Mouse (Mus musculus): ENCODE measurements at regions not wholly inside any gene's neighbourhood (a gene's known extent, or its start where the extent isn't known, plus 50 kb on each side); places are given as distances from the start of the nearest gene placed in this dataset.

DNA sequence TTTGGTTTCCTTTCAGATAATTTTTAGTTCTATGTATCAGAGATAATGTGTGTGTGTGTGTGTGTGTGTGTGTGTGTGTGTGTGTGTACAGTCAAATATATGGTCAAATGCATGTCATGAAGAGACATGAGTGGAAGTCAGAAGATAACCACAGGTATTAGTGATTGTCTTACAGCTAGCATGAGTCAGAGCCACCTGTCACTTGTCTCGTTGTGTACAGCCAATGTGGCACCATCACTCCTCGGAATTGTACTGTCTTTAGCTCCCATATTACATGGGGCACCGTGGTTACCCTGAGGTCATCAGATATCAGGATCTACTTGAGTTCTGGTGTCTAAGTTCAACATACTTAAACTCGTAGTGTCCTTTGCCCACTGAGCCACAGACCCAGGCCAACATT lies 816.0 kb upstream of the Ctnnd2 start:
- no peak for DNase-seq (ENCODE audit: low spot score in 2 of 2)

DNA sequence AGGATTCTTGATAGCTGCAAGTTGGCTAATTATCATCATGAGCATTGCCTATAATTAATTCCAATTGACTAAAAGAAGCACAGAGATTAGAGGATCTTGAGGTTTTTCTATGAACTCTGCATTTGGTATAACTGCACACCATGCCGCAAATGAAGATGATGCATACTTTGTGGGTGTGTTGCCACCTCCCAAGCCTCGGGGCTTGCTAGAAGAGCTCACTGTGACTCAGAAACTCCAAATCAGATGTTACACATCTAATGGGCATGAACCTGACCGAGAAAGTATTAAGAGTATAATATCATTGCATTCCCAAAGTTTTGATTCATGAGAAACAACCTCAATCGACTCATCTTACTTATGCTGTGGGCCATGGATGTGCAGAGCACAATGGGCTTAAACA lies 772.5 kb upstream of the Ctnnd2 start:
- DNase-seq (ENCODE audit: low spot score in 2 of 2): no peak

DNA sequence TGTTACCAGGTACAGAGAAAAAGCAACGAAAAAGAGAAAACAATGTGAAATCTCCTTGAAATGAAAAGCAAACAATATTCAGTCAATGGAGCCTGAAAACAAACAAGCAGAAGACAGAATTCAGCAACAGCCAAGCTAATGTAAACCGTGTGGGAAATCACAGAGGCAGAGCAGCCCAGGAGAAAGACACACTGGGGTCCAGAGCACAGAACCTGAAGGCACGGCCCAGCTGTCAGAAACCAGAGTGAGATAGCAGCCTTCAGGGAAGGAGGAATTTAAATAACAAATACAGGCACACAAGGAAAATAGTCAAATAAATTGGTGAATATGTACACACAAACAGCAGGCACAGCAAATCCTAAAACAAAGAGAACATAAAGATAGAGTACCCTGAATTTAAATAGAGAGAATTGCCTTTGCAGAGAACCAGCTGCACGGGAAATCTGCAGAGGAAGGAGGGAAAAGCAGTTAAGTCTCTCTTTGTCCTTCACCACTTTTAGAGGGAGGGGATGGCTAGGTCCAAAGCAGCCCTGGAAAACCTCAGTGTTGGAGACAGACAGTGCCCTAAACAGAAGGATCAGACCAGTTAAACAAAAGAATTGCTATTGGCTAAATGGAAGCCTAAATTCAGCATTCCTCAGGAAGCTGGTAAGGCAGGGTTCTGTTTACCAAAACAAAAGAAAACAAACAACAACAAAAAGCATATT lies 739.2 kb upstream of the Ctnnd2 start:
- DNase-seq (ENCODE audit: low spot score in 2 of 2): no peak

DNA sequence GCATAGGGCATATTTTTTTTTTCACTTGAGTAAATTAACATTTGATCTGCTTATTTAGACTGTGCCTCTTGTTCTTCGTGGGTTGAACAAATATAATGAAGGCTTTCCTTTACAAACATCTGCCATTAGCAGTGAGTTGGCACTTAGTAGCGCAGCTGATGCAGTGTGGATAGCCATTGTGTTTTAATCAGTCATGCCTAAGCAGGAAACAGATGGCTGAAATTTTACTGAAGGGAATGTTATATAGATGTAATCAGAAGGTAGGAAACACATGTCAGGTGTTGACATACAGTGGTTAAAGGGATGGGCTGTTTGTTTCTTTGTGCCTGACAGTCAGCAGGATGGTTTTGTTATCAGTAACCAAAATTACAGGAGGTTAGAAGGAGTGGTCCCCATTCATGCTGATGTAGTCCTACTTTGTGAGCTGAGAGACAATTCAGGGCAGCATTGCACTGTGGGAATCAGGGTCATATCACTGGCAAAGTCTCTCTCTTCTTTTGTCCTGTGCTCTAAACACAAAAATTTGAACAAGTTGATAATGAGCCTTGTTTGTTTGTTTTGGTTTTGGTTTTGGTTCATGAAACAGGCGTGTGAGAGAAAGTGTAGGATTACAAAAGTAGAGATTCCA lies 734.6 kb upstream of the Ctnnd2 start:
- no peak for DNase-seq (ENCODE audit: low spot score in 2 of 2)

DNA sequence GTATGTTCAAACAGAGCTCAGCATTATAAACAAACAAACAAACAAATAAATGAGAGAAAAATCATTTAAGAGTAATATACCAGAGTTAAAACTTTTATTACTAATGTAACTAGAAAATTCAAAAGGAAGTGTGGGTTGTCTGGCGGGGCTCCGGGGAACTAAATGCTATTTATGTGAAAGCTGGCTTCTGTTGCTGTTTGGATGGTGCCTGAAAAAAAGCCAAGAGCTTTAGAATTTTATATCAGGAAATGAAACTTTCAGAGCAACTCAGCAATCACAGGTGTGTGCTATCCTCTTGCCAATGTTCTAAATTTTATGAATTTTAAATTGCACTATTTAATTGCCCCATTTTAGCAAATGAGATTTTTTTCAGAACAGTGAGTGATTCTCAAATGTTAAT lies 724.5 kb upstream of the Ctnnd2 start:
- peak in 1 of 2 experiments; percentile 7 for DNase-seq (ENCODE audit: low spot score in 2 of 2)

DNA sequence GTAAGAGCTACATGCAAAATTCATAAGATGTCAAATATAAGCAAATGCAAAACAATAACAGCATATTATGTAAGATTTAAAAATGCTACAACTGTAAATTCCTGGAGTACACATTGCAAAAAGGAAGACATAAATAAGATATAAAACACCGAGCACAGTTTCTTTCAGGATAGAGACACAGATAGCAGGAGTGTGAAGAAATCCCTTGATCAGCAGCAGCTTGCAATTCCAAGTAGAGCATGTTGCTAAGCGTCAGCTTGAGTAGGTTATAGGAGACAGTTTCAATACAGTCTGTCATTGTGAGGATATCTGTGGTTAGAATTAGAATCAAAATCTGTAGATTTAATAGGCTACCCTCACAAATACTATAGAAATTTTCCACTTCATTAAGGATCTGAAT lies 687.3 kb upstream of the Ctnnd2 start:
- no peak for DNase-seq (ENCODE audit: low spot score in 2 of 2)

DNA sequence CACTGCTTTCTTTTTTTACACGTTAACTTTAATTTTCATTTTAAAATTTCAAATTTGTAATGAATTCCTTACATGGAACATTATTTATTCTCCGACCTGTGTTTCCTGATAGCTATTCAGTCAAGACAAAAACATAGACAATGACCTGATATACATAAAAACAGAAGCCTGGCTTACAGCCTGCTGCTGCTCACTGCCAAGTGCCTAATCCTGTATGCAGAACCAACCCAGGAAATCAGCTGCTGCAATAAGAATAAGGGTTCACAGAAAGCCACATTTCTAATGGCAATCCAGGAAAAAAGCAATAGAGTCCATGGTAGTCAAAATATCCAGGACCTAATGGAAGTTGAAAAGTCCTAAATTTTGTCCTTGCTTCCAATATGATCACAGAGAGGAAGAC lies 642.4 kb upstream of the Ctnnd2 start:
- DNase-seq (ENCODE audit: low spot score in 2 of 2): no peak

DNA sequence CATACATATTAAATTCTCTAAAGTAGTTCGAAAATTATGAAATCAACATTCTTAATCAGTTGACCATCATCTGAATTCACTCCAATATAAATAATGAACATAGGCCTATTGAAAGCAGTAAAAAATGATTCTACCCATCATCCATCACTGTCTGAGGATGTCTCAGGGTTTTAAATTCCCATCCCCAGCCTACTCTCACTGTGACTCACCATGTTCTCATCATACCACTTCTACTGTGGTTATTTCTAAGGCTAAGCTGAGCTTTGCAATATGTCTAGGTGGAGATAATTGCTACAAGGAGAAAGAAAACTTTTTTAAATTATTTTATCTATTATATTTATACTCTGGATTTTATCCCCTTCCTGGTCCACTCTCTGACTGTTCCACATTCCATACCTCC lies 604.0 kb upstream of the Ctnnd2 start:
- no peak for DNase-seq (ENCODE audit: low spot score in 2 of 2)
